Mouse (Mus musculus): ENCODE data around the gene Pkdcc. TPM values are rescaled to one million over a fixed set of nuclear protein-coding genes. Genes with fewer than 3 reads are reported as not detected.

Pkdcc gene
- polyA plus RNA-seq, 1 experiment from 2014 or later = 5.1 TPM

GRCm38 (mm10) chr17:83203692-83204383, 11.3 kb upstream of the Pkdcc start:
- Histone ChIP-seq H3K27me3 (ENCODE audit: control insufficient read depth, insufficient read depth, low read length) (peaks cover 33% of the 10 kb centered on the region), H3K9ac (replicated peaks; ENCODE audit: low read length) (no peak overlapping the region), H3K36me3 (ENCODE audit: control insufficient read depth, insufficient read depth, low read length) (no peaks in the 10 kb centered on the region), H3K4me1 (ENCODE audit: control insufficient read depth, insufficient read depth, low read length) (peaks cover 9% of the 10 kb centered on the region; the same call in 1 of the 2 replicates), H3K4me2 (ENCODE audit: low read length) (no peak overlapping the region), H3K4me3 (replicated peaks; ENCODE audit: low read depth, low read length) (no peak overlapping the region), H3K9me3 (ENCODE audit: control insufficient read depth, low read length) (no peaks in the 10 kb centered on the region), H3K27ac (replicated peaks; ENCODE audit: low read depth, low read length) (no peak overlapping the region; the same call in 1 of the 2 replicates)
- WGBS = 20% methylated on average over 8 of the region's 8 CpGs
- DNase-seq = no peak
- no peak for ATAC-seq (ENCODE audit: low FRiP score, low TSS enrichment)

- no peak for DNase-seq
- WGBS = 96% methylated on average over 3 of the region's 3 CpGs
Observed at GRCm38 (mm10) chr17:83207296-83207695, 7.8 kb upstream of the Pkdcc start.

GRCm38 (mm10) chr17:83208455-83208854, 6.6 kb upstream of the Pkdcc start:
- Histone ChIP-seq H3K9me3 (ENCODE audit: control insufficient read depth, low read length) (no peaks in the 10 kb centered on the region), H3K9ac (replicated peaks; ENCODE audit: low read length) (no peak overlapping the region), H3K4me3 (replicated peaks; ENCODE audit: low read depth, low read length) (no peak overlapping the region), H3K4me2 (ENCODE audit: low read length) (no peak overlapping the region), H3K4me1 (ENCODE audit: control insufficient read depth, insufficient read depth, low read length) (peaks cover 6% of the 10 kb centered on the region), H3K27ac (replicated peaks; ENCODE audit: low read depth, low read length) (no peak overlapping the region), H3K36me3 (ENCODE audit: control insufficient read depth, insufficient read depth, low read length) (no peaks in the 10 kb centered on the region), H3K27me3 (ENCODE audit: control insufficient read depth, insufficient read depth, low read length) (peaks cover 64% of the 10 kb centered on the region)
- no peak for DNase-seq
- WGBS = 57% methylated on average over 2 of the region's 2 CpGs
- ATAC-seq (ENCODE audit: low FRiP score, low TSS enrichment) = no peak

More at GRCm38 (mm10) chr17:83207296-83207695, 7.8 kb upstream of the Pkdcc start:
- H3K36me3 ChIP-seq (ENCODE audit: control insufficient read depth, insufficient read depth, low read length) = no peaks in the 10 kb centered on the region
- H3K4me1 ChIP-seq (ENCODE audit: control insufficient read depth, insufficient read depth, low read length) = peaks cover 3% of the 10 kb centered on the region; the same call in 1 of the 2 replicates
- no peak overlapping the region for H3K4me2 ChIP-seq (ENCODE audit: low read length)
- H3K9ac ChIP-seq (replicated peaks; ENCODE audit: low read length) = no peak overlapping the region
- no peak for ATAC-seq (ENCODE audit: low FRiP score, low TSS enrichment)
- H3K9me3 ChIP-seq (ENCODE audit: control insufficient read depth, low read length) = no peaks in the 10 kb centered on the region
- peaks cover 56% of the 10 kb centered on the region for H3K27me3 ChIP-seq (ENCODE audit: control insufficient read depth, insufficient read depth, low read length)
- H3K27ac ChIP-seq (replicated peaks; ENCODE audit: low read depth, low read length) = no peak overlapping the region
- H3K4me3 ChIP-seq (replicated peaks; ENCODE audit: low read depth, low read length) = no peak overlapping the region

DNA sequence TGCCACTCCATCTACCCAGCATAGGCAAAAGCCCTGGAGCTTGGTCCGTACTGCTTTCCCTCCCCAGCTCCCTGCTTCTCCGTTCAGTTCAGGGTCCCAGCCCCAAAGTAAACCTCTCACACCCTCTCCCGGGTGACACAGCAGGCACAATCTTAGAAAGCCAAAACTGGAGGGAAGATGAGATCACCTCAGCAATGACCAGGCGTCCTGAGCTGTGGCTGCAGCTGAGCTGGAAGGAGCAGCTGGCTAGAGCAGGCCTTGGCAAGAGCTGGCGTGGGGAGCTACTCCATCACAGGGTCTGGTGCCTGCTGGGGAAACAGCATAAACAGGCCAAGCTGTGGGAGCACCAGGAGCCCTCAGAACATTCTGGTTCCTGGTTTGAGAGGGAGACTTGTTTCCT, 4.6 kb upstream of the Pkdcc start:
- H3K27ac ChIP-seq (replicated peaks; ENCODE audit: low read depth, low read length) = no peak overlapping the region
- H3K27me3 ChIP-seq (ENCODE audit: control insufficient read depth, insufficient read depth, low read length) = peaks cover 60% of the 10 kb centered on the region
- no peak overlapping the region for H3K4me2 ChIP-seq (ENCODE audit: low read length)
- no peak for ATAC-seq (ENCODE audit: low FRiP score, low TSS enrichment)
- H3K9me3 ChIP-seq (ENCODE audit: control insufficient read depth, low read length) = no peaks in the 10 kb centered on the region
- H3K4me1 ChIP-seq (ENCODE audit: control insufficient read depth, insufficient read depth, low read length) = peaks cover 10% of the 10 kb centered on the region; the same call in 1 of the 2 replicates
- DNase-seq = no peak
- no peak overlapping the region for H3K4me3 ChIP-seq (replicated peaks; ENCODE audit: low read depth, low read length)
- H3K9ac ChIP-seq (replicated peaks; ENCODE audit: low read length) = no peak overlapping the region
- 77% methylated on average over 5 of the region's 5 CpGs for WGBS
- no peaks in the 10 kb centered on the region for H3K36me3 ChIP-seq (ENCODE audit: control insufficient read depth, insufficient read depth, low read length)

- Histone ChIP-seq H3K4me2 (ENCODE audit: low read length) (no peak overlapping the region), H3K27ac (replicated peaks; ENCODE audit: low read depth, low read length) (no peak overlapping the region), H3K4me3 (replicated peaks; ENCODE audit: low read depth, low read length) (no peak overlapping the region), H3K9ac (replicated peaks; ENCODE audit: low read length) (no peak overlapping the region), H3K27me3 (ENCODE audit: control insufficient read depth, insufficient read depth, low read length) (peaks cover 53% of the 10 kb centered on the region), H3K9me3 (ENCODE audit: control insufficient read depth, low read length) (no peaks in the 10 kb centered on the region), H3K36me3 (ENCODE audit: control insufficient read depth, insufficient read depth, low read length) (no peaks in the 10 kb centered on the region), H3K4me1 (ENCODE audit: control insufficient read depth, insufficient read depth, low read length) (peaks cover 14% of the 10 kb centered on the region; the same call in 1 of the 2 replicates)
- WGBS = 80% methylated on average over 10 of the region's 10 CpGs
- ATAC-seq (ENCODE audit: low FRiP score, low TSS enrichment) (no peak), DNase-seq (no peak)
Observed at GRCm38 (mm10) chr17:83211196-83211595, 3.9 kb upstream of the Pkdcc start.

DNA sequence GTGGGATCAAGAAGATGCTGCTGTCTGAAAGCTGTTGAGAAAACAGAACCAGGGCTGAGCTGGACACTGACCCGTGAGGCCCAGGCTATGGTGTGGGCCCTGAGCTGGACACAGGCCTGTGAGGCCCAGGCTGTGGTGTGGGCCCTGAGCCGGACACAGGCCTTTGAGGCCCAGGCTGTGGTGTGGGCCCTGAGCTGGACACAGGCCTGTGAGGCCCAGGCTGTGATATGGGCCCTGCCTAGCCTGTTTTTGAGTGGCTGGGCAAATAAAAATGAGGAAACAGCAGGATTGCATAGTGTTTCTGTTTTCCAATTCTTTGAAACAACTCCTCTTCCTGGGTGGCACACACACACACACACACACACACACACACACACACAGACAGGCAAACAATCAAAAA, 2.7 kb upstream of the Pkdcc start:
- H3K27me3 ChIP-seq (ENCODE audit: control insufficient read depth, insufficient read depth, low read length) = peaks cover 57% of the 10 kb centered on the region
- no peak for ATAC-seq (ENCODE audit: low FRiP score, low TSS enrichment)

GRCm38 (mm10) chr17:83213228-83213915, 1.7 kb upstream of the Pkdcc start:
- no peak for ATAC-seq (ENCODE audit: low FRiP score, low TSS enrichment)
- Histone ChIP-seq H3K27me3 (ENCODE audit: control insufficient read depth, insufficient read depth, low read length) (peaks cover 58% of the 10 kb centered on the region), H3K4me3 (replicated peaks; ENCODE audit: low read depth, low read length) (no peak overlapping the region), H3K9ac (replicated peaks; ENCODE audit: low read length) (no peak overlapping the region), H3K9me3 (ENCODE audit: control insufficient read depth, low read length) (no peaks in the 10 kb centered on the region), H3K27ac (replicated peaks; ENCODE audit: low read depth, low read length) (no peak overlapping the region), H3K4me2 (ENCODE audit: low read length) (peak overlapping the region; percentile 95; the same call in 1 of the 2 replicates), H3K36me3 (ENCODE audit: control insufficient read depth, insufficient read depth, low read length) (no peaks in the 10 kb centered on the region), H3K4me1 (ENCODE audit: control insufficient read depth, insufficient read depth, low read length) (peaks cover 31% of the 10 kb centered on the region)
- DNase-seq = no peak
- WGBS = 39% methylated on average over 9 of the region's 9 CpGs

More for the DNA sequence above, 2.7 kb upstream of the Pkdcc start:
- Histone ChIP-seq H3K9me3 (ENCODE audit: control insufficient read depth, low read length) (no peaks in the 10 kb centered on the region), H3K36me3 (ENCODE audit: control insufficient read depth, insufficient read depth, low read length) (no peaks in the 10 kb centered on the region), H3K4me1 (ENCODE audit: control insufficient read depth, insufficient read depth, low read length) (peaks cover 23% of the 10 kb centered on the region), H3K4me2 (ENCODE audit: low read length) (no peak overlapping the region), H3K4me3 (replicated peaks; ENCODE audit: low read depth, low read length) (no peak overlapping the region), H3K27ac (replicated peaks; ENCODE audit: low read depth, low read length) (no peak overlapping the region), H3K9ac (replicated peaks; ENCODE audit: low read length) (no peak overlapping the region)
- 62% methylated on average over 2 of the region's 2 CpGs for WGBS
- DNase-seq = no peak

GRCm38 (mm10) chr17:83214161-83214592, 915 bp upstream of the Pkdcc start:
- Histone ChIP-seq H3K4me1 (ENCODE audit: control insufficient read depth, insufficient read depth, low read length) (peaks cover 31% of the 10 kb centered on the region), H3K4me3 (replicated peaks; ENCODE audit: low read depth, low read length) (peak overlapping the region; percentile 62), H3K27me3 (ENCODE audit: control insufficient read depth, insufficient read depth, low read length) (peaks cover 58% of the 10 kb centered on the region), H3K4me2 (ENCODE audit: low read length) (peak overlapping the region; percentile 95), H3K27ac (replicated peaks; ENCODE audit: low read depth, low read length) (peak overlapping the region; percentile 87; the same call in 1 of the 2 replicates), H3K9me3 (ENCODE audit: control insufficient read depth, low read length) (no peaks in the 10 kb centered on the region), H3K9ac (replicated peaks; ENCODE audit: low read length) (peak overlapping the region; percentile 88; the same call in 1 of the 2 replicates), H3K36me3 (ENCODE audit: control insufficient read depth, insufficient read depth, low read length) (no peaks in the 10 kb centered on the region)
- ATAC-seq (ENCODE audit: low FRiP score, low TSS enrichment) (0 out of 2 replicates have a peak, but pooled peaks have one; percentile 4), DNase-seq (peak; percentile 67)
- WGBS = under 1% methylated on average over 16 of the region's 16 CpGs

Measured in midbrain, embryonic 14.5 days (tissue).